Mouse (Mus musculus) liver, adult 2 months (tissue): ENCODE results near the gene Lce1b. TPM values are rescaled to one million over a fixed set of nuclear protein-coding genes. Genes with fewer than 3 reads are reported as not detected.

Experiments used
- DNase-seq: peaks from one replicate; pipeline ENCODE4 v3.0.0-alpha.2; 2011; ENCODE audit warnings: low read depth, low spot score; ENCODE audit errors: extremely low read depth
- H3K27ac ChIP-seq: fragments of 200-500 bp; replicated peaks from 2 replicates; pipeline ENCODE4 v1.5.1; 2012; ENCODE audit warnings: low read depth, mild to moderate bottlenecking, control low read depth, inconsistent platforms, low read length; ENCODE audit not compliant: insufficient read depth
- H3K27me3 ChIP-seq: fragments of 200-500 bp; 2 replicates; pipeline ENCODE4 v1.6.1; 2012; ENCODE audit warnings: mild to moderate bottlenecking, moderate library complexity, low read length, inconsistent platforms; ENCODE audit not compliant: control insufficient read depth, insufficient read depth
- H3K36me3 ChIP-seq: fragments of 200-500 bp; 2 replicates; pipeline ENCODE4 v1.6.1; 2012; ENCODE audit warnings: low read length, inconsistent platforms; ENCODE audit not compliant: control insufficient read depth, insufficient read depth
- H3K4me1 ChIP-seq: fragments of 200-500 bp; 2 replicates; pipeline ENCODE4 v1.6.1; 2011; ENCODE audit warnings: low read length; ENCODE audit not compliant: control insufficient read depth, insufficient read depth
- H3K4me3 ChIP-seq: fragments of 200-500 bp; 2 replicates; pipeline ENCODE4 v1.5.1; 2011; ENCODE audit warnings: low read depth, mild to moderate bottlenecking, control low read depth, low read length, moderate library complexity; ENCODE audit not compliant: insufficient read depth
- H3K79me2 ChIP-seq: fragments of 200-500 bp; 2 replicates; pipeline ENCODE4 v1.6.1; 2012; ENCODE audit warnings: inconsistent platforms, mild to moderate bottlenecking, low read length, moderate library complexity; ENCODE audit not compliant: control insufficient read depth, insufficient read depth
- H3K9ac ChIP-seq: fragments of 200-500 bp; 2 replicates; pipeline ENCODE4 v1.6.1; 2012; ENCODE audit warnings: low read depth, mild to moderate bottlenecking, control low read depth, inconsistent platforms, low read length
- CTCF ChIP-seq: fragments of 200-500 bp; IDR thresholded peaks from 2 replicates; pipeline ENCODE4 v1.5.1; 2011; ENCODE audit warnings: low read depth, low read length, control low read depth
- POLR2A ChIP-seq: fragments of 200-500 bp; IDR thresholded peaks from 2 replicates; pipeline ENCODE4 v1.6.1; 2011; ENCODE audit warnings: low read length, control low read depth; ENCODE audit not compliant: insufficient read depth; ENCODE audit errors: extremely low read depth
- WGBS: fragments of 180-500 bp; shearing (Covaris S2); methylation state at CpG from one replicate; pipeline ENCODE4 v1.1.7; 2018; 5-methylcytosine and 5-hydroxymethylcytosine counted together
- polyA plus RNA-seq: library from polyadenylated mRNA; depleted of rRNA; stranded (reverse); fragments of >200 nt; gene quantifications from 2 replicates; pipeline ENCODE4 v1.2.3, GENCODE M21; 2012
- total RNA-seq: library from RNA; depleted of rRNA; stranded (reverse); fragments of >200 nt; gene quantifications from 2 replicates; pipeline ENCODE4 v1.2.3, GENCODE M21; 2014

The Lce1b gene
- total and polyA plus RNA-seq, 2 experiments, result not detected

DNA sequence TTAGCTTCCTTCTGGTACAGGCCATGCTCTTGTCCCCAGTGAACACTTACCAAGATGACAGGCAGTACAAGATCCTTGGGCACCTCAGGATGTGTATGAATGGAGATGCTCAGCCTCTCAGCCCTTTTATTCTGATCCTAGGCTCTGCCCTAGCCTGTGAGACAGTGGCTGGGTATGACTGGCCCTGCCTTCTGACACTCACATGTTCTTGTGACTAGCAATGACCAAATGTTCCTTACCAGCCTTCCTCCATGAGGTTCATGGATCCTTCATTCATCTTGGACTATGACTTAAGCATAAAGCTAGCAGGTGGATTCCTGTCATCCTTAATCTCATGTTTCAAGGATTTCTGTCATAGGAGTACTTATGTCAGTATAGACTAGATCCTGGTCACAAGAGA is 13.5 kb upstream of the Lce1b start, which contains the start of gene Lce1a2:
TSS of gene Lce1a2 (minus strand) at position 101 of the 400 bp plus-strand sequence.
- Histone ChIP-seq H3K4me1 (no peaks in the 10 kb centered on the region), H3K4me3 (no peak within 1 kb of the TSS), H3K27ac (no peak within 1 kb of the TSS), H3K79me2 (no peaks in the 10 kb centered on the region), H3K36me3 (no peaks in the 10 kb centered on the region), H3K27me3 (no peaks in the 10 kb centered on the region), H3K9ac (no peak within 1 kb of the TSS)
- TF ChIP-seq CTCF, result no peak
- TF ChIP-seq POLR2A, result no peak
- DNase-seq, result no peak

GRCm38 (mm10) chr3:92648207-92648606 is 8.5 kb downstream of the Lce1b start, which contains the start of gene Lce1a1:
Gene Lce1a1 (minus strand): TSS chr3:92648307.
- Histone ChIP-seq H3K27me3 (no peaks in the 10 kb centered on the region), H3K9ac (no peak within 1 kb of the TSS), H3K4me1 (no peaks in the 10 kb centered on the region), H3K36me3 (no peaks in the 10 kb centered on the region), H3K79me2 (no peaks in the 10 kb centered on the region), H3K4me3 (no peak within 1 kb of the TSS), H3K27ac (no peak within 1 kb of the TSS)
- TF ChIP-seq CTCF (no peak), POLR2A (no peak)
- DNase-seq, result no peak
- 74% methylated on average over 1 of the region's 1 CpGs for WGBS

DNA sequence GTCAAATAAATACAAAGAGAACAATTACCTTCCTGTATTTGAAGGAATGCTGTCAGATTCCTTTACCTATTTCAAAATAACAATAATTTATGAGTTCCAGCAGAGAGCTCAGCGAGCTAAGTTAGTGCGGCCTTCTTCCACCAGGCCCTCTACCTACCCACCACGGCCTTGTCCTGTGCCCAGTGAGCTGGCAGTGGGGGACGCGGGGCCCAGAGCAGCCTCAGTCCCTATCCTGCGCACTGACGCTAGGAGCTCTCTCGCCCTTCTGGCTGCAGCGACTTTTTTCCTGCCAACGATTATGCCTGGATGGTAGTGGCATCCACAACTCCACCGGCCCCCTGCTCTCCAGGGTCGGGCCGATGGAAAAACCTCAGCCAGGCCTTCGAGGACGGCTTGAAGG is 16.9 kb downstream of the Lce1b start:
- TF ChIP-seq CTCF, result no peak
- TF ChIP-seq POLR2A, result no peak
- H3K4me1 ChIP-seq, result no peaks in the 10 kb centered on the region
- no peak overlapping the region for H3K27ac ChIP-seq
- DNase-seq, result no peak
- no peak overlapping the region for H3K9ac ChIP-seq
- WGBS, result 93% methylated on average over 15 of the region's 15 CpGs
- H3K36me3 ChIP-seq, result no peaks in the 10 kb centered on the region
- no peak overlapping the region for H3K4me3 ChIP-seq
- no peaks in the 10 kb centered on the region for H3K79me2 ChIP-seq
- H3K27me3 ChIP-seq, result no peaks in the 10 kb centered on the region

DNA sequence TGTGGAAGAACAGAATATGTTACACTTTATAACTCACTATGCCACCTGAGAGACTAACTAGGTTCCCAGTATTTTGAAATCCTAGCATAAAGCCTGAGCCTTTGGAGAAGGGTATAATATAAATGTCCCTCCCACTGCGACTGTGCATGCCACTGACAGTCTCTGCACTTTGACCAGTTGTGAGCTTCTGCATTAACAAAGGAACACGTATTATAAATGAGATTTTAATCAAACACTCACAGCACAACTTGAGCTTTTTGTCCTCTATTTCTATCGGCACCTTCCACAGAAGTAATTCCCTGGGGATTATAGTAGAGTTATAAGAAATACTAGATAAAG is 18.1 kb downstream of the Lce1b start:
- Histone ChIP-seq H3K4me3 (no peak overlapping the region), H3K79me2 (no peaks in the 10 kb centered on the region), H3K27ac (no peak overlapping the region), H3K36me3 (no peaks in the 10 kb centered on the region), H3K4me1 (no peaks in the 10 kb centered on the region), H3K9ac (no peak overlapping the region), H3K27me3 (no peaks in the 10 kb centered on the region)
- DNase-seq, result no peak
- TF ChIP-seq POLR2A (no peak), CTCF (no peak)
- 80% methylated on average over 3 of the region's 3 CpGs for WGBS

GRCm38 (mm10) chr3:92637745-92638652 is 18.7 kb downstream of the Lce1b start:
- no peak for TF ChIP-seq CTCF
- no peak for TF ChIP-seq POLR2A
- H3K27ac ChIP-seq, result no peak overlapping the region

GRCm38 (mm10) chr3:92621560-92621959 is 35.2 kb downstream of the Lce1b start, which contains the start of gene Lce6a:
Gene Lce6a (minus strand): TSS chr3:92621660.
- Histone ChIP-seq H3K79me2 (no peaks in the 10 kb centered on the region), H3K27ac (no peak within 1 kb of the TSS), H3K4me3 (no peak within 1 kb of the TSS), H3K4me1 (no peaks in the 10 kb centered on the region), H3K9ac (no peak within 1 kb of the TSS), H3K27me3 (no peaks in the 10 kb centered on the region), H3K36me3 (no peaks in the 10 kb centered on the region)
- 28% methylated on average over 2 of the region's 2 CpGs for WGBS
- DNase-seq, result no peak
- TF ChIP-seq POLR2A, result no peak
- no peak for TF ChIP-seq CTCF

More at GRCm38 (mm10) chr3:92637745-92638652, 18.7 kb downstream of the Lce1b start:
- Histone ChIP-seq H3K4me1 (no peaks in the 10 kb centered on the region), H3K4me3 (no peak overlapping the region), H3K79me2 (no peaks in the 10 kb centered on the region), H3K27me3 (no peaks in the 10 kb centered on the region), H3K36me3 (no peaks in the 10 kb centered on the region), H3K9ac (no peak overlapping the region)
- 76% methylated on average over 1 of the region's 1 CpGs for WGBS
- no peak for DNase-seq
